Mouse (Mus musculus) G1E (cell line): ENCODE results near the gene Gpr179. TPM values are rescaled to one million over a fixed set of nuclear protein-coding genes. Genes with fewer than 3 reads are reported as not detected.
"Not testable (repeated sequence)": the region's sequence is repeated elsewhere in the genome, so short reads cannot be mapped to it uniquely, and the experiment has no call there.

Experiments
- ATAC-seq: 2 replicates; pipeline ENCODE4 v1.8.0; 2016; ENCODE audit warnings: mild to moderate bottlenecking; ENCODE audit not compliant: insufficient number of reproducible peaks, poor library complexity, low FRiP score, severe bottlenecking; ENCODE audit errors: extremely low read depth
- DNase-seq: peaks from one replicate; pipeline ENCODE4 v3.0.0; 2012; ENCODE audit warnings: low spot score
- H3K27me3 ChIP-seq: 2 replicates; pipeline ENCODE4 v1.6.1; 2012; ENCODE audit warnings: mild to moderate bottlenecking, low read length, inconsistent platforms; ENCODE audit not compliant: insufficient read depth
- H3K36me3 ChIP-seq: replicated peaks from 2 replicates; pipeline ENCODE3; 2012; ENCODE audit warnings: mild to moderate bottlenecking, inconsistent platforms
- H3K4me1 ChIP-seq: 2 replicates; pipeline ENCODE4 v1.6.1; 2012; ENCODE audit warnings: low read depth, low read length, inconsistent platforms, mixed read lengths; ENCODE audit not compliant: insufficient read depth
- H3K4me3 ChIP-seq: 2 replicates; pipeline ENCODE4 v1.5.1; 2012; ENCODE audit warnings: low read depth, mild to moderate bottlenecking, inconsistent platforms, low read length, moderate library complexity, mixed read lengths
- H3K9me3 ChIP-seq: replicated peaks from 2 replicates; pipeline ENCODE4 v1.6.1; 2012; ENCODE audit warnings: inconsistent platforms
- CTCF ChIP-seq: IDR thresholded peaks from 2 replicates; pipeline ENCODE4 v1.5.1; 2012; ENCODE audit warnings: low read depth, low read length, inconsistent platforms, mixed read lengths
- GATA1 ChIP-seq: IDR thresholded peaks from 2 replicates; pipeline ENCODE4 v1.6.1; 2012; ENCODE audit warnings: borderline replicate concordance, low read length, inconsistent platforms, mixed read lengths
- GATA2 ChIP-seq: IDR thresholded peaks from 2 replicates; pipeline ENCODE4 v1.6.1; 2012; ENCODE audit warnings: low read depth, low read length, inconsistent platforms, borderline replicate concordance
- POLR2AphosphoS5 ChIP-seq: IDR thresholded peaks from 2 replicates; pipeline ENCODE4 v1.6.1; 2012; ENCODE audit warnings: low read depth, low read length, inconsistent platforms; ENCODE audit not compliant: insufficient replicate concordance
- TAL1 ChIP-seq: conservative IDR thresholded peaks from 2 replicates; pipeline ENCODE4 v1.6.1; 2012; ENCODE audit warnings: low read depth, low read length, inconsistent platforms, mixed read lengths
- polyA plus RNA-seq: library from polyadenylated mRNA; stranded (reverse); fragments of >175 nt; gene quantifications from 2 replicates; pipeline ENCODE4 v1.2.3, GENCODE M21; 2012
- total RNA-seq, 2 experiments: library from RNA; stranded (forward) in 1 of 2; stranded (reverse) in 1 of 2; fragments of 200-1000 nt in 1 of 2; fragments of >200 nt in 1 of 2; fragmentation: Nextera tagmentation in 1 of 2; gene quantifications; 2 replicates each; pipeline ENCODE4 v1.2.3; 2014 to 2017

Gene Gpr179
- total and polyA plus RNA-seq, 3 experiments, result 0.01 to 0.11 TPM; not detected in 1

DNA sequence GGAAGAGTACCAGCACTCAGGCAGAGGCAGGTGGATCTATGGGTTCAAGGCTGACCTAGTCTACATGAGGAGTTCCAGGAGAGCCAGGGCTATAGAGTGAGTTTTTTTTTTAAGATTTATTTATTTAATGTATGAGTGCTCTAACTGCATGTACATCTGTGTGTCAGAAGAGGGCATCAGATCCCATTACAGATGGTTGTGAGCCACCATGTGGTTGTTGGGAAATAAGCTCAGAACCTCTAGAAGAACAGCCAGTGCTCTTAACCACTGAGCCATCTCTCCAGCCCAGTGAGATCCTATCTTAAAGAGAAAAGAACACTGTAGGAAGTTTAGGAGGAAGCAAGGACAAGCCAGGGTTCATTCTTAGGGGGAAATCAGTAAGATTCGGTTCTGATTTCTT is 21.6 kb downstream of the Gpr179 start:
- Histone ChIP-seq H3K4me1 (peaks cover 10% of the 10 kb centered on the region), H3K36me3 (peaks cover 70% of the 10 kb centered on the region)
- no peak for DNase-seq

GRCm38 (mm10) chr11:97328148-97328547 is 23.7 kb downstream of the Gpr179 start:
- no peak for ATAC-seq
- no peak for TF ChIP-seq GATA1
- no peak for TF ChIP-seq GATA2
- peak; percentile 94 for TF ChIP-seq CTCF

More for the DNA sequence above, 21.6 kb downstream of the Gpr179 start:
- Histone ChIP-seq H3K27me3 (peaks cover 8% of the 10 kb centered on the region), H3K4me3 (no peak overlapping the region), H3K9me3 (no peaks in the 10 kb centered on the region)
- no peak for ATAC-seq
- no peak for TF ChIP-seq GATA1
- no peak for TF ChIP-seq POLR2AphosphoS5
- no peak for TF ChIP-seq CTCF

GRCm38 (mm10) chr11:97325224-97325623 is 26.7 kb downstream of the Gpr179 start:
- no peaks in the 10 kb centered on the region for H3K27me3 ChIP-seq
- no peak overlapping the region for H3K4me3 ChIP-seq
- no peak for DNase-seq
- ATAC-seq, result no peak
- no peaks in the 10 kb centered on the region for H3K9me3 ChIP-seq
- no peaks in the 10 kb centered on the region; the same call in none of the 2 replicates for H3K4me1 ChIP-seq
- H3K36me3 ChIP-seq, result peaks cover 79% of the 10 kb centered on the region
- TF ChIP-seq TAL1 (no peak), CTCF (no peak), GATA2 (no peak), GATA1 (no peak), POLR2AphosphoS5 (no peak)

More at GRCm38 (mm10) chr11:97328148-97328547, 23.7 kb downstream of the Gpr179 start:
- peaks cover 7% of the 10 kb centered on the region; the same call in 1 of the 2 replicates for H3K4me1 ChIP-seq
- H3K27me3 ChIP-seq, result no peaks in the 10 kb centered on the region
- peaks cover 86% of the 10 kb centered on the region for H3K36me3 ChIP-seq
- peak; percentile 53 for DNase-seq
- H3K4me3 ChIP-seq, result no peak overlapping the region
- H3K9me3 ChIP-seq, result no peaks in the 10 kb centered on the region

DNA sequence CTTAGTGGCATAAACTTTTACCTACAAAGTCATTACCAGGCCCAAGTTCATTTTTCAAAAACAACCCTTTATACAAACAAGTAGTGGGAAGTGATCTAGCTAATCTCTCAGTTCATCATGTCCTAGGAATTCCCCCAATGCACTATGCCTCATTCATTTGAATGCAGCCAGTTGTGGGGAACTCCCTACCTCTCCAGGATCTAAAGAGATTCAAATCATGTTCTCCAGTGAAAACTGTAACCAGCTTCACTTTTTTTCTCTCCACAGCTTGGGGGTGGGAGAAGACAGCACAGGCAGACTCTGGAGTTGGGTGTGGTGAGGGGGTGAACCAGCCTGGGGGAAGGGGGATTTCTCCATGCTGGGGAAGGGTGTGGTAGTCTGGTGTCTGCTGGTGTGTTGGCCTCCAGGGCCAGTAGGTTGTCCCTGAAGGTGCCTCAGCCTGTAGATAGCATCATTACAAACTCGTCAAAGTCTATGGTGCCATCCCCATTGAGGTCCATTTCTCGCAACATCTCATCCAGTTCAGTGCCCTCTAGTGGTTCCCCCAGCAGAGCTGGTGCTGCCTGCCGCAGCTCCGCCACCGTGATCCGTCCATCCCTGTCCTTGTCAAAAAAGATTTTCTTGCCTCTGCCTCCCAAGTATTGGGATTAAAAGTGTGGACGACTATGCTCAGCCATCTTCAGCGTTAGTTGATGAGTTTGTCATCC is 29.8 kb downstream of the Gpr179 start:
- ATAC-seq, DNase-seq: not testable (repeated sequence)

GRCm38 (mm10) chr11:97321197-97321596 is 30.7 kb downstream of the Gpr179 start:
- Histone ChIP-seq H3K36me3 (peaks cover 49% of the 10 kb centered on the region), H3K27me3 (no peaks in the 10 kb centered on the region), H3K4me3 (no peak overlapping the region), H3K9me3 (no peaks in the 10 kb centered on the region), H3K4me1 (peaks cover 10% of the 10 kb centered on the region)
- DNase-seq, result no peak
- ATAC-seq, result no peak
- TF ChIP-seq POLR2AphosphoS5 (no peak), GATA1 (no peak), CTCF (no peak), GATA2 (no peak), TAL1 (no peak)

More for the DNA sequence above, 29.8 kb downstream of the Gpr179 start:
- not testable (repeated sequence) for H3K4me1 ChIP-seq, H3K4me3 ChIP-seq, H3K27me3 ChIP-seq, H3K9me3 ChIP-seq
- peaks cover 57% of the 10 kb centered on the region for H3K36me3 ChIP-seq

DNA sequence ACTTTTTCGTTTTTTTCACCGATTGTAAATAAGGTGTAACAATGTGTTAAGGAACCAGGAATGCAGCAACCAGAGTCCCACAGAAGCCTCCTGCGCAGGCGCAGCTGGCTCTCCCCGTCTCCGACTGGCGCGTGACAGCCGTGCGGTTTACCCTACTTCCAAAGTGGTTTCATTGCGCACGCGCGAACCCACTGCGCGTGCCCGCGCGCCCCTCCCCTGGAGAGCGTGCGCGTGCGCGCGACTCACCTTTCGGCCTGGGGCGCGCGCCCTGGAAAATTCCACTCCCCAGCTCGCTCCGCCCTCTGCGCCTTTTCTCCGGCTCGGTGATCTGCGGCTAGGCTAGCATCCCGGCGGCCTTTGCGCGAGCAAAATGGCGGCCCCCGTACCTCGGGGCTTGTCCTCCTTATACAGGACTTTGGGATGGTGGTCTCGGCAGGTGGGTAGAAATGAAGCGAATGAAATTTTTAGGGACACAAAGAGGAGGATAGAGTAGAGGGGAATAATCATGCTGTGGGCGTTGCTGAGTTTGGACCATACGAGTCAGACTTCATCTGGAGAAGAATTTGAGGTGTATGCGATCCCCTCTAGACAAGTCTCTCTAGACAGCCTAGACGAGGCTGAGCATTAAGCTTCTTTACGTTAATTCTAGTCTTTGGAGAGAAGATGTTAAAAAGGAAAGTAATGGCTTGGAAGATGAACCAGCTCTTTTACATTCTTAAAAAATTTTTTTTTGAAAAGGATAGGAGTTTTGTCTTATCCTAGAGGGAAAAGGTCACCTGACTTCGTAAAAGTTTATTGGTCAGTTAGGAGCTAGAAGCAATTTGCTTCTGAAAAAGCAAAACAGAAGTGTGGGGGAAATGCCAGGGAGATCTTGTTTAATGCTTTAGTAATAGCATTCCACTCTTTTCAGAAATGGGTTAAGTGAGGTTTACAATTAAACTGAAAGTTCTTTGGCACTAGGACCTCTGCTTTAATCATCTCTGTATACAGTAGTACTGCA is 36.1 kb downstream of the Gpr179 start, which contains the start of gene Mrpl45:
TSS of gene Mrpl45 (plus strand) at position 213 of the 1,000 bp plus-strand sequence.
- DNase-seq (peak; percentile 83), ATAC-seq (peak; percentile 90)
- Histone ChIP-seq H3K4me1 (peaks cover 23% of the 10 kb centered on the region), H3K27me3 (no peaks in the 10 kb centered on the region), H3K36me3 (peaks cover 9% of the 10 kb centered on the region), H3K4me3 (peak within 1 kb of the TSS; percentile 70), H3K9me3 (no peaks in the 10 kb centered on the region)
- TF ChIP-seq POLR2AphosphoS5, result no peak
- no peak for TF ChIP-seq CTCF
- TF ChIP-seq GATA1, result no peak
- TF ChIP-seq GATA2, result no peak
- TF ChIP-seq TAL1, result no peak
